Mouse (Mus musculus): ENCODE results near the gene Col12a1.

DNA sequence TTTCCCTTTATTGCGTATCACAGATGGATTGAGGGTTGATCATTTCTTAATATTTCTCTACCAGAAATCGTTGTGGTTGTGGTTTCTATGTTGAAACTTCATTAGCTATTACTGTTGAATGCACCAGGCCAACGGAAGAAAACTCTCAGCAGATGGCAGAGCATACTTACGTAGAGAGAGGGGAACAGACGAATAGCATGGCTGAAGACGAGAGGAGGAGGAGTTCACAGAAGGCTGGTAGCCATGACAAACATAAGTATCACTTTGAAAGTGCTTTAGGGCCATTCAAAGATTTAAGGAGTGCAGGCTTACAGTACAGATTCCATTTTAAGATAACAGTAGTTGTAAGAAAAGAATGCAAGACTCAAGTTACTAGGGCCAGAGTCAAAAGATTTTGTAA is 43.9 kb upstream of the Col12a1 start:
- no peak for TF ChIP-seq CTCF (conservative IDR thresholded peaks at IDR 0.05 in 1 of 2, IDR thresholded peaks at IDR 0.05 in 1 of 2; ENCODE audit: low read depth in 2 of 2, low read length in 2 of 2)
- TF ChIP-seq POLR2A (IDR thresholded peaks at IDR 0.05; ENCODE audit: low read depth, low read length) = no peak
- TF ChIP-seq EP300 (IDR thresholded peaks at IDR 0.05; ENCODE audit: low read length) = no peak
- no peak for TF ChIP-seq TCF12 (IDR thresholded peaks at IDR 0.05; ENCODE audit: low read depth, low read length)
- no peak for TF ChIP-seq MAX (IDR thresholded peaks at IDR 0.05; ENCODE audit: low read length)
- TF ChIP-seq NRF1 (IDR thresholded peaks at IDR 0.05; ENCODE audit: low read depth, low read length) = no peak

Measured in CH12.LX (cell line).